Mouse (Mus musculus) lung, adult 2 months (tissue): ENCODE results near the gene Cuedc1. TPM values are rescaled to one million over a fixed set of nuclear protein-coding genes. Genes with fewer than 3 reads are reported as not detected.
"Not testable (repeated sequence)": the region's sequence is repeated elsewhere in the genome, so short reads cannot be mapped to it uniquely, and the experiment has no call there.

Experiments
- DNase-seq: peaks from one replicate; pipeline ENCODE4 v3.0.0; 2022
- H3K4me1 ChIP-seq: fragments of 200-500 bp; 2 replicates; pipeline ENCODE4 v1.6.1; 2011; ENCODE audit warnings: low read length; ENCODE audit not compliant: control insufficient read depth, insufficient read depth
- H3K4me3 ChIP-seq: fragments of 200-500 bp; replicated peaks from 2 replicates; pipeline ENCODE3; 2011; ENCODE audit warnings: low read depth, mild to moderate bottlenecking, control low read depth, low read length; ENCODE audit errors: extremely low read depth
- CTCF ChIP-seq: fragments of 200-500 bp; IDR thresholded peaks from 2 replicates; pipeline ENCODE4 v1.5.1; 2011; ENCODE audit warnings: mild to moderate bottlenecking, low read length, control low read depth; ENCODE audit not compliant: insufficient read depth
- POLR2A ChIP-seq: fragments of 200-500 bp; IDR thresholded peaks from 2 replicates; pipeline ENCODE4 v1.6.1; 2011; ENCODE audit warnings: low read depth, mild to moderate bottlenecking, control low read depth, low read length, borderline replicate concordance; ENCODE audit errors: extremely low read depth
- WGBS: fragments of 180-500 bp; shearing (Covaris S2); methylation state at CpG from one replicate; pipeline ENCODE4 v1.1.7; 2018; 5-methylcytosine and 5-hydroxymethylcytosine counted together
- polyA plus RNA-seq: library from polyadenylated mRNA; depleted of rRNA; stranded (reverse); fragments of >200 nt; gene quantifications from 2 replicates; pipeline ENCODE4 v1.2.3, GENCODE M21; 2012

Cuedc1 gene
- polyA plus RNA-seq, 1 experiment, result 42.9 TPM

DNA sequence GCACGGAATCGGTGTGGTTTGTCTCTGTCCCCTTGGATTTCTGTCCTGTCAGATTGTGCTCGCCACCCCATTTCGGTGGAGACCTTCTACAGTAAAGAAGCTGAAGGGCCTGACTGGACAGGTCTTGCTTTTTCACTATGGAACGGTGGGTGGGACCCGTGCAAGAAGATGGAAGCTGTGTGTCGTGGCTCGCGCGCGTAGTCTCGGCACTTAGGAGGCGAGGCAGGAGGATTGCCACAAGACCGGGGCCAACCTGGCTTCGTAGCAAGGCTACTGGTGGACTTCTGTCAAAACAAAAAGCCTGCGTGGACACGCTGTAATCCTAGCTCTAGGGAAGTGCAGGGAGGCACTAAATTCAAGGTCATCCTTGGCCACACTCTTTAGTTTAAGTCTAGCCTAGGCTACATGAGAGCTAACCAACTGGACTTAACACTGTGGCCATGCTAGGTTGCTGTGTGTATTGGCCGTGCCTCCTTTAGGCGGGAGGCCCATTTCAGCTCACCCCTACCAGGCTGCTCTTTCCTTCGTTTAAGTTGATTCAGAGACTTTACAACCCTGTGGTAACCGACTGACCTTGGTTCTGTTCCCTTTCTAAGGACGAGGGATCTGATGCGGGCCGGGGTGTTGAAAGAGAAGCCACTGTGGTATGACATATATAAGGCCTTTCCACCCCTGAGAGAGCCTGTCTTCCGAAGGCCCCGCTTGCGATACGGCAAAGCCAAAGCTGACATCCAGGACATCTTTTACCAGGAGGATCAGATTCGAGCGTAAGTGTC lies 106.9 kb downstream of the Cuedc1 start:
- Histone ChIP-seq H3K4me3 (peak overlapping the region; percentile 99), H3K4me1 (peaks cover 5% of the 10 kb centered on the region)
- WGBS, result 28% methylated on average over 30 of the region's 30 CpGs
- no peak for TF ChIP-seq POLR2A
- no peak for TF ChIP-seq CTCF
- DNase-seq, result no peak

DNA sequence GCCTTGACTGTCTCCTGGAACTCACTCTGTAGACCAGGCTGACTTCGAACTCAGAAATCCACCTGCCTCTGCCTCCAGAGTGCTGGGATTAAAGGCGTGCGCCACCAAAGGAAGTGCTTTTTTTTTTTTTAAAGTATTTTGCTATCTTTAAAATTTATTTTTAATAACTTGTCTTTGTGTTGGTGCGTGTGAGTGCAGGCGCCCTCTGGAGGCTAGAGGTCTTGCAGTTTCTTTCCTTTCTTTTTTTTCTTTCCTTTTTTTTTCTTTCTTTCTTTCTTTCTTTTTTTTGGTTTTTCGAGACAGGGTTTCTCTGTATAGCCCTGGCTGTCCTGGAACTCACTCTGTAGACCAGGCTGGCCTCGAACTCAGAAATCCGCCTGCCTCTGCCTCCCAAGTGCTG lies 108.7 kb downstream of the Cuedc1 start:
- not testable (repeated sequence) for DNase-seq, H3K4me1 ChIP-seq, H3K4me3 ChIP-seq
- TF ChIP-seq CTCF, result peak; percentile 27; the same call in 1 of the 2 replicates
- 74% methylated on average over 8 of the region's 8 CpGs for WGBS

GRCm38 (mm10) chr11:88207697-88208096 lies 109.8 kb downstream of the Cuedc1 start:
- no peak for TF ChIP-seq POLR2A
- TF ChIP-seq CTCF, result no peak
- 88% methylated on average over 2 of the region's 2 CpGs for WGBS
- DNase-seq, result no peak

DNA sequence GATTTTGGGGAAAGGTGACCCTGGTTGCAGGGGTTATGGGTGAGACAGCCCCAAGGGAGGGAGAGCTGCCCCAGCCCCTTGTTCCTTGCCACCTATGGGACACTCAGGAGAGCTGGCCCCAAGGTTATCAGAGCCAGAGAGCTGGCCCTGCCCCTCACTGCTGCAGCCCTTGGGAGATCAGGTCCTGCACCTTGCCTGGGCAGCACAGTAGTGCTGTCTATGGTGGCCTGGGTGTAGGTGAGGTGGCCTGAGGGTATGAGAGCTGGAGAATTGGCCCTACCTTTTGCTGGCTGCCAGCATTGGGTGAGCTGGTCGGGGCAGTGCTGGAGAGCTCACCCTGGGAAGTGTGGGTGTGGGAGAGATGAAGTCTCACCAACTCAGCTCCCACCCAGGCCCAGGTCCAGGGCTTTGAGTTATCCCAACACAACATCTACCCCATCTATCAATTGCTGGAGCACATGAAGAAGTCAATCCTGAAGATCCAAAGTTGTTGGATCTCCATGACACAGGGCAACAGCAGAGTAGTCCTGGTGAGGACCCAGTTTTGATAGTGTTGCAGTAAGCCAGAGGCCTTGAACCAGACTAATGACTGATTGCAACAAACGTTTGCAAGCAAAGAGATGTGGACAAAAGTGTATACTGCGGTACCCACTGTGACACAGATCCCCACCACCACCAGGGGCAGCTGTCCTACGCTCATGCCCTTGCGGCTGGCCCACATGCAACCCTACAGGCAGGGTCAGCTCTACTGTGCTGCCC lies 114.1 kb downstream of the Cuedc1 start:
- H3K4me1 ChIP-seq, result no peaks in the 10 kb centered on the region
- TF ChIP-seq POLR2A (no peak), CTCF (no peak)
- 76% methylated on average over 5 of the region's 5 CpGs for WGBS
- no peak overlapping the region for H3K4me3 ChIP-seq
- DNase-seq, result no peak

More at GRCm38 (mm10) chr11:88207697-88208096, 109.8 kb downstream of the Cuedc1 start:
- Histone ChIP-seq H3K4me1 (peaks cover 5% of the 10 kb centered on the region), H3K4me3 (no peak overlapping the region)

GRCm38 (mm10) chr11:88213757-88214156 lies 115.9 kb downstream of the Cuedc1 start:
- no peaks in the 10 kb centered on the region for H3K4me1 ChIP-seq
- 24% methylated on average over 6 of the region's 6 CpGs for WGBS
- H3K4me3 ChIP-seq, result no peak overlapping the region
- peak; percentile 28 for DNase-seq
- TF ChIP-seq CTCF, result no peak
- TF ChIP-seq POLR2A, result no peak

- Histone ChIP-seq H3K4me3 (peak overlapping the region; percentile 1), H3K4me1 (no peaks in the 10 kb centered on the region)
- TF ChIP-seq CTCF (no peak), POLR2A (no peak)
- peak; percentile 37 for DNase-seq
- 42% methylated on average over 21 of the region's 21 CpGs for WGBS
Observed at GRCm38 (mm10) chr11:88214881-88215831, 117.3 kb downstream of the Cuedc1 start.

- no peak overlapping the region for H3K4me3 ChIP-seq
- no peaks in the 10 kb centered on the region for H3K4me1 ChIP-seq
- peak; percentile 49 for DNase-seq
- TF ChIP-seq POLR2A (no peak), CTCF (peak; percentile 95)
- 25% methylated on average over 10 of the region's 10 CpGs for WGBS
Observed at GRCm38 (mm10) chr11:88216231-88216685, 118.4 kb downstream of the Cuedc1 start.

DNA sequence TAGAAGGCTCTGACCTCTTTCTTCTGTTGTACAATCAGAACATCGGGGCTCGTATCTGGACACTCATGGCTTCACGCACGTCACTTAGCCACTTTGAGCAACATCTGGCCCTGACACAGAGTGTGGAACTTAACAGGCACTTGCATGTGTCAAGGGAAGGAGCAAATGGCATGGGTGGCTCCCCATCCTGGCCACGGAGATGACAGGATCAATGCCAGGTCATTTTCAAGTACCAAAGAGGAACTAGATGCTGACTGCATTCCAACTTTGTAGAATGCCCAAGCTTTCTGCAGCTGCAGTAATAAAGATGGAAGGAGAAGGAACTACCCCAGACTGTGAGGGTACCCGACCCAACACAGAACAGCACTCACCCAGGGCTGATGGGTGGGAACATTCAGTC lies 120.3 kb downstream of the Cuedc1 start:
- no peak for DNase-seq
- H3K4me3 ChIP-seq, result no peak overlapping the region
- WGBS, result 73% methylated on average over 6 of the region's 6 CpGs
- no peaks in the 10 kb centered on the region for H3K4me1 ChIP-seq
- TF ChIP-seq CTCF (no peak), POLR2A (no peak)

- 75% methylated on average over 7 of the region's 7 CpGs for WGBS
- Histone ChIP-seq H3K4me1 (no peaks in the 10 kb centered on the region), H3K4me3 (no peak overlapping the region)
- no peak for DNase-seq
- TF ChIP-seq CTCF (no peak), POLR2A (no peak)
Observed at GRCm38 (mm10) chr11:88218586-88218985, 120.7 kb downstream of the Cuedc1 start.
